Mouse (Mus musculus): Measurements from ENCODE around the gene Sept14. TPM values are rescaled to one million over a fixed set of nuclear protein-coding genes. Genes with fewer than 3 reads are reported as not detected.

The Sept14 gene
- total RNA-seq (2014; rRNA removed) (not detected in 2 replicates), polyA plus RNA-seq (2015; fragmentation: Nextera tagmentation; extraction: Ambion mirVana) (not detected in 2 replicates)

GRCm38 (mm10) chr5:129708412-129708811 is at the start of gene Sept14:
Gene Sept14, minus strand, starts transcription at chr5:129708512.
- Histone ChIP-seq H3K4me3 (ENCODE audit: low read depth, low read length) (no peak within 1 kb of the TSS), H3K9me3 (ENCODE audit: low read length) (no peaks in the 10 kb centered on the region), H3K4me2 (ENCODE audit: low read depth) (no peak within 1 kb of the TSS), H3K27ac (ENCODE audit: low read depth, low read length) (no peak within 1 kb of the TSS), H3K36me3 (ENCODE audit: insufficient read depth) (no peaks in the 10 kb centered on the region), H3K27me3 (ENCODE audit: insufficient read depth, low read length) (no peaks in the 10 kb centered on the region), H3K9ac (no peak within 1 kb of the TSS), H3K4me1 (ENCODE audit: insufficient read depth) (no peaks in the 10 kb centered on the region)
- ATAC-seq (no peak), DNase-seq (no peak)
- no peak for TF ChIP-seq CTCF (IDR thresholded peaks at IDR 0.05; ENCODE audit: low read depth)
- 83% methylated on average over 2 of the region's 2 CpGs for WGBS

GRCm38 (mm10) chr5:129756886-129757285 is 48.6 kb upstream of the Sept14 start:
- no peak for TF ChIP-seq CTCF (IDR thresholded peaks at IDR 0.05; ENCODE audit: low read depth)
- Histone ChIP-seq H3K36me3 (ENCODE audit: insufficient read depth) (peaks cover 35% of the 10 kb centered on the region), H3K27ac (ENCODE audit: low read depth, low read length) (no peak overlapping the region), H3K4me1 (ENCODE audit: insufficient read depth) (no peaks in the 10 kb centered on the region), H3K9ac (no peak overlapping the region), H3K9me3 (ENCODE audit: low read length) (no peaks in the 10 kb centered on the region), H3K4me3 (ENCODE audit: low read depth, low read length) (no peak overlapping the region), H3K27me3 (ENCODE audit: insufficient read depth, low read length) (no peaks in the 10 kb centered on the region), H3K4me2 (ENCODE audit: low read depth) (no peak overlapping the region)
- WGBS: 94% methylated on average over 20 of the region's 20 CpGs
- ATAC-seq: no peak
- DNase-seq: no peak

- Histone ChIP-seq H3K4me1 (ENCODE audit: insufficient read depth) (no peaks in the 10 kb centered on the region), H3K27me3 (ENCODE audit: insufficient read depth, low read length) (no peaks in the 10 kb centered on the region), H3K4me2 (ENCODE audit: low read depth) (no peak overlapping the region), H3K9ac (no peak overlapping the region), H3K27ac (ENCODE audit: low read depth, low read length) (no peak overlapping the region), H3K36me3 (ENCODE audit: insufficient read depth) (peaks cover 44% of the 10 kb centered on the region), H3K9me3 (ENCODE audit: low read length) (no peaks in the 10 kb centered on the region), H3K4me3 (ENCODE audit: low read depth, low read length) (no peak overlapping the region)
- ATAC-seq (no peak), DNase-seq (no peak)
- TF ChIP-seq CTCF (IDR thresholded peaks at IDR 0.05; ENCODE audit: low read depth): no peak
- WGBS: 88% methylated on average over 6 of the region's 6 CpGs
These were observed 35.7 kb upstream of the Sept14 start for GRCm38 (mm10) chr5:129744050-129744449.

- Histone ChIP-seq H3K4me2 (ENCODE audit: low read depth) (no peak overlapping the region), H3K9ac (no peak overlapping the region), H3K36me3 (ENCODE audit: insufficient read depth) (peaks cover 33% of the 10 kb centered on the region), H3K27me3 (ENCODE audit: insufficient read depth, low read length) (no peaks in the 10 kb centered on the region), H3K4me1 (ENCODE audit: insufficient read depth) (no peaks in the 10 kb centered on the region), H3K9me3 (ENCODE audit: low read length) (no peaks in the 10 kb centered on the region), H3K4me3 (ENCODE audit: low read depth, low read length) (no peak overlapping the region), H3K27ac (ENCODE audit: low read depth, low read length) (no peak overlapping the region)
- WGBS: 89% methylated on average over 7 of the region's 7 CpGs
- DNase-seq (no peak), ATAC-seq (no peak)
- no peak for TF ChIP-seq CTCF (IDR thresholded peaks at IDR 0.05; ENCODE audit: low read depth)
These were observed 34.7 kb upstream of the Sept14 start for GRCm38 (mm10) chr5:129742903-129743488.

GRCm38 (mm10) chr5:129740976-129741375 is 32.7 kb upstream of the Sept14 start:
- 100% methylated on average over 1 of the region's 1 CpGs for WGBS
- Histone ChIP-seq H3K36me3 (ENCODE audit: insufficient read depth) (peaks cover 21% of the 10 kb centered on the region), H3K9me3 (ENCODE audit: low read length) (no peaks in the 10 kb centered on the region), H3K27me3 (ENCODE audit: insufficient read depth, low read length) (no peaks in the 10 kb centered on the region), H3K27ac (ENCODE audit: low read depth, low read length) (no peak overlapping the region), H3K4me1 (ENCODE audit: insufficient read depth) (no peaks in the 10 kb centered on the region), H3K4me2 (ENCODE audit: low read depth) (no peak overlapping the region), H3K4me3 (ENCODE audit: low read depth, low read length) (no peak overlapping the region), H3K9ac (no peak overlapping the region)
- DNase-seq (peak; percentile 62), ATAC-seq (no peak)
- peak; percentile 75 for TF ChIP-seq CTCF (IDR thresholded peaks at IDR 0.05; ENCODE audit: low read depth)

- Histone ChIP-seq H3K4me3 (ENCODE audit: low read depth, low read length) (no peak overlapping the region), H3K9ac (no peak overlapping the region), H3K27me3 (ENCODE audit: insufficient read depth, low read length) (no peaks in the 10 kb centered on the region), H3K9me3 (ENCODE audit: low read length) (no peaks in the 10 kb centered on the region), H3K27ac (ENCODE audit: low read depth, low read length) (no peak overlapping the region), H3K4me1 (ENCODE audit: insufficient read depth) (no peaks in the 10 kb centered on the region), H3K36me3 (ENCODE audit: insufficient read depth) (no peaks in the 10 kb centered on the region), H3K4me2 (ENCODE audit: low read depth) (no peak overlapping the region)
- DNase-seq: no peak
- ATAC-seq: no peak
- TF ChIP-seq CTCF (IDR thresholded peaks at IDR 0.05; ENCODE audit: low read depth): no peak
- 82% methylated on average over 5 of the region's 5 CpGs for WGBS
These were observed 22.7 kb upstream of the Sept14 start for GRCm38 (mm10) chr5:129731021-129731420.

- no peak for ATAC-seq
- Histone ChIP-seq H3K4me3 (ENCODE audit: low read depth, low read length) (no peak overlapping the region), H3K9me3 (ENCODE audit: low read length) (no peaks in the 10 kb centered on the region), H3K27ac (ENCODE audit: low read depth, low read length) (no peak overlapping the region), H3K9ac (no peak overlapping the region), H3K4me1 (ENCODE audit: insufficient read depth) (no peaks in the 10 kb centered on the region), H3K27me3 (ENCODE audit: insufficient read depth, low read length) (no peaks in the 10 kb centered on the region), H3K4me2 (ENCODE audit: low read depth) (no peak overlapping the region), H3K36me3 (ENCODE audit: insufficient read depth) (no peaks in the 10 kb centered on the region)
- 85% methylated on average over 11 of the region's 11 CpGs for whole genome bisulfite sequencing
- no peak for TF ChIP-seq CTCF (IDR thresholded peaks at IDR 0.05; ENCODE audit: low read depth)
- no peak for DNase-seq
These were observed 22.0 kb upstream of the Sept14 start for GRCm38 (mm10) chr5:129730344-129730743.
